Comparison of ENCODE assay signal across 24 mouse cellular contexts in the genomic region with DNA sequence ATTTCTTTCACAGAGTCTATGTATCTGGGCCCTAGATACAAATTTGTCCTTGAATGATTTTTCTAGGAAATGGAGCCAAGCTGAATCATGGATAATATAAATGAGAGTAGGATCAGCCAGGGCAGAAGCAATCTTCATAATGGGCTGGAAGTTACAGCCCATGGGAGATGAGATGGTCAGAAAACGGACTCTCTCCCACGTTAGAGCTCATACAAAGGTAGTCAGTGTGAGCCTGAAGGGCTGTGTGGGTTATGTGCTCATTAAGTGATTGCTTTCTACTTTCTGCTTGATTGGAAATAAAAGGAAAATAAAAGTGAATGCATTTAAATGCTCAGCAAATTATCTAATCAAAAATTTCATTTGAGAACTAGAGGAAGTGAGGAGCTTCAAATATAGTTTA.
A peak's percentile ranks its signal among the peaks of the same experiment; 100 is the strongest.
DNase-seq lines count a peak whose midpoint lies in the region; ATAC-seq lines count a peak whose summit lies in the region.
"Had no signal": no experiment of that assay in that cellular context is flagged by ENCODE, and none has a peak within 500 bp of the region (broad histone marks: within the 10 kb centered on the region; RNA-seq: fewer than 3 reads in every experiment).

No protein-coding gene starts in this region.

- no peak overlapping the region for H3K4me2 ChIP-seq in embryonic facial prominence, embryonic 14.5 days (ENCODE audit: low read depth, low read length)
- no peak overlapping the region for H3K4me2 ChIP-seq in forebrain, embryonic 12.5 days
- H3K4me2 ChIP-seq in forebrain, embryonic 14.5 days (ENCODE audit: low read length), result no peak overlapping the region
- no peak overlapping the region for H3K4me2 ChIP-seq in forebrain, embryonic 15.5 days (replicated peaks)
- H3K4me2 ChIP-seq: embryonic facial prominence, embryonic 12.5 days; embryonic facial prominence, embryonic 15.5 days had no signal

- H3K9ac ChIP-seq in embryonic facial prominence, embryonic 14.5 days (ENCODE audit: low read depth, low read length), result no peak overlapping the region
- no peak overlapping the region for H3K9ac ChIP-seq in forebrain, embryonic 12.5 days
- no peak overlapping the region for H3K9ac ChIP-seq in forebrain, embryonic 14.5 days (ENCODE audit: low read length)
- no peak overlapping the region for H3K9ac ChIP-seq in forebrain, embryonic 15.5 days (replicated peaks)
- H3K9ac ChIP-seq: embryonic facial prominence, embryonic 12.5 days; embryonic facial prominence, embryonic 15.5 days had no signal

- H3K36me3 ChIP-seq in embryonic facial prominence, embryonic 14.5 days (ENCODE audit: control insufficient read depth, insufficient read depth, low read length), result no peaks in the 10 kb centered on the region
- H3K36me3 ChIP-seq in embryonic facial prominence, embryonic 10.5 days (replicated peaks), result no peaks in the 10 kb centered on the region
- no peaks in the 10 kb centered on the region for H3K36me3 ChIP-seq in forebrain, embryonic 12.5 days (replicated peaks)
- H3K36me3 ChIP-seq in forebrain, embryonic 10.5 days (replicated peaks), result no peaks in the 10 kb centered on the region
- no peaks in the 10 kb centered on the region for H3K36me3 ChIP-seq in forebrain, embryonic 14.5 days (ENCODE audit: control insufficient read depth, insufficient read depth, low read length)
- no peaks in the 10 kb centered on the region for H3K36me3 ChIP-seq in forebrain, embryonic 15.5 days
- H3K36me3 ChIP-seq: embryonic facial prominence, embryonic 12.5 days; embryonic facial prominence, embryonic 15.5 days; G1E had no signal

- H3K4me3 ChIP-seq in embryonic facial prominence, embryonic 14.5 days (ENCODE audit: low read depth, low read length), result no peak overlapping the region
- H3K4me3 ChIP-seq in embryonic facial prominence, embryonic 10.5 days, result no peak overlapping the region
- H3K4me3 ChIP-seq in forebrain, embryonic 12.5 days (replicated peaks), result no peak overlapping the region
- H3K4me3 ChIP-seq in forebrain, embryonic 10.5 days, result no peak overlapping the region
- H3K4me3 ChIP-seq in forebrain, embryonic 14.5 days (ENCODE audit: low read depth, low read length), result no peak overlapping the region
- H3K4me3 ChIP-seq in forebrain, embryonic 15.5 days, result no peak overlapping the region
- H3K4me3 ChIP-seq: embryonic facial prominence, embryonic 12.5 days; embryonic facial prominence, embryonic 15.5 days; erythroblast, embryonic 14.5 days; gastrocnemius, adult 2 months had no signal

- DNase-seq in embryonic facial prominence, embryonic 14.5 days (ENCODE audit: low spot score), result peak; percentile 0
- no peak for DNase-seq in embryonic facial prominence, embryonic 10.5 days (ENCODE audit: low spot score)
- DNase-seq in forebrain, embryonic 10.5 days (ENCODE audit: extremely low spot score, low spot score), result no peak
- DNase-seq in forebrain, embryonic 14.5 days (ENCODE audit: low spot score), result peak; percentile 9
- peak; percentile 49 for DNase-seq in Muller cell, postnatal 12 days (ENCODE audit: inconsistent ontology term)
- DNase-seq in layer of hippocampus, adult 11-12 months (ENCODE audit: low spot score), result no peak
- DNase-seq: adrenal gland, adult 2 months; adrenal gland, postnatal 10 days; adrenal gland, postnatal 25 days; B cell, adult 2 months; cerebellum, adult 11-12 months; cerebellum, adult 2 months; cerebellum, adult 9-10 months; cerebellum, postnatal 10 days; cerebellum, postnatal 25 days; gastrocnemius, adult 2 months had no signal

- H3K4me1 ChIP-seq in embryonic facial prominence, embryonic 14.5 days (ENCODE audit: control insufficient read depth, insufficient read depth, low read length), result no peaks in the 10 kb centered on the region
- H3K4me1 ChIP-seq in embryonic facial prominence, embryonic 10.5 days, result no peaks in the 10 kb centered on the region
- no peaks in the 10 kb centered on the region for H3K4me1 ChIP-seq in forebrain, embryonic 12.5 days
- H3K4me1 ChIP-seq in forebrain, embryonic 10.5 days, result peaks cover 9% of the 10 kb centered on the region; the same call in 1 of the 2 replicates
- no peaks in the 10 kb centered on the region for H3K4me1 ChIP-seq in forebrain, embryonic 14.5 days (ENCODE audit: control insufficient read depth, insufficient read depth, low read length)
- H3K4me1 ChIP-seq in forebrain, embryonic 15.5 days, result peaks cover 5% of the 10 kb centered on the region; the same call in 1 of the 2 replicates
- H3K4me1 ChIP-seq: embryonic facial prominence, embryonic 12.5 days; embryonic facial prominence, embryonic 15.5 days had no signal

- no peaks in the 10 kb centered on the region for H3K9me3 ChIP-seq in embryonic facial prominence, embryonic 14.5 days (ENCODE audit: control insufficient read depth, low read length)
- no peaks in the 10 kb centered on the region for H3K9me3 ChIP-seq in embryonic facial prominence, embryonic 10.5 days
- H3K9me3 ChIP-seq in forebrain, embryonic 12.5 days, result no peaks in the 10 kb centered on the region
- H3K9me3 ChIP-seq in forebrain, embryonic 10.5 days, result no peaks in the 10 kb centered on the region
- H3K9me3 ChIP-seq in forebrain, embryonic 14.5 days (replicated peaks; ENCODE audit: control insufficient read depth, low read length), result no peaks in the 10 kb centered on the region
- H3K9me3 ChIP-seq in forebrain, embryonic 15.5 days, result no peaks in the 10 kb centered on the region
- H3K9me3 ChIP-seq: embryonic facial prominence, embryonic 12.5 days; embryonic facial prominence, embryonic 15.5 days; G1E had no signal

- WGBS in embryonic facial prominence, embryonic 14.5 days, result 62% methylated on average over 2 of the region's 2 CpGs
- WGBS in embryonic facial prominence, embryonic 10.5 days, result 74% methylated on average over 2 of the region's 2 CpGs
- WGBS in forebrain, embryonic 12.5 days, result 23% methylated on average over 2 of the region's 2 CpGs
- whole genome bisulfite sequencing in forebrain, embryonic 10.5 days, result 53% methylated on average over 2 of the region's 2 CpGs
- 13% methylated on average over 2 of the region's 2 CpGs for WGBS in forebrain, embryonic 14.5 days
- 15% methylated on average over 2 of the region's 2 CpGs for WGBS in forebrain, embryonic 15.5 days

- H3K27ac ChIP-seq in embryonic facial prominence, embryonic 14.5 days (replicated peaks; ENCODE audit: low read depth, low read length), result no peak overlapping the region
- H3K27ac ChIP-seq in embryonic facial prominence, embryonic 10.5 days (replicated peaks), result no peak overlapping the region
- no peak overlapping the region for H3K27ac ChIP-seq in forebrain, embryonic 12.5 days
- no peak overlapping the region for H3K27ac ChIP-seq in forebrain, embryonic 10.5 days
- no peak overlapping the region for H3K27ac ChIP-seq in forebrain, embryonic 14.5 days (ENCODE audit: low read depth, low read length)
- H3K27ac ChIP-seq in forebrain, embryonic 15.5 days (replicated peaks), result no peak overlapping the region
- H3K27ac ChIP-seq: embryonic facial prominence, embryonic 12.5 days; embryonic facial prominence, embryonic 15.5 days; gastrocnemius, adult 2 months had no signal

- ATAC-seq in embryonic facial prominence, embryonic 14.5 days (ENCODE audit: low read depth), result no peak
- ATAC-seq in forebrain, embryonic 12.5 days (ENCODE audit: low FRiP score), result peak; percentile 49; the same call in 1 of the 2 replicates
- ATAC-seq in forebrain, embryonic 14.5 days, result peak; percentile 40; the same call in 1 of the 2 replicates
- ATAC-seq in forebrain, embryonic 15.5 days (replicated peaks), result no peak; the same call in 1 of the 2 replicates
- ATAC-seq: CD4-positive, CD25-positive, alpha-beta regulatory T cell, adult 4 months had no signal

- no peaks in the 10 kb centered on the region for H3K27me3 ChIP-seq in embryonic facial prominence, embryonic 14.5 days (replicated peaks; ENCODE audit: control insufficient read depth, insufficient read depth, low read length)
- H3K27me3 ChIP-seq in embryonic facial prominence, embryonic 10.5 days (replicated peaks; ENCODE audit: low read depth, poor library complexity, severe bottlenecking), result no peaks in the 10 kb centered on the region
- no peaks in the 10 kb centered on the region for H3K27me3 ChIP-seq in forebrain, embryonic 12.5 days
- no peaks in the 10 kb centered on the region for H3K27me3 ChIP-seq in forebrain, embryonic 10.5 days (ENCODE audit: poor library complexity, severe bottlenecking)
- no peaks in the 10 kb centered on the region for H3K27me3 ChIP-seq in forebrain, embryonic 14.5 days (replicated peaks; ENCODE audit: control insufficient read depth, insufficient read depth, low read length)
- no peaks in the 10 kb centered on the region for H3K27me3 ChIP-seq in forebrain, embryonic 15.5 days
- H3K27me3 ChIP-seq: CH12.LX; embryonic facial prominence, embryonic 12.5 days; embryonic facial prominence, embryonic 15.5 days had no signal

Comparison
In these comparisons a context has a peak if more than half of its experiments do, and no peak if none do; other contexts are left out.
1. ATAC-seq: peak in forebrain, embryonic 12.5 days (single experiment) and forebrain, embryonic 14.5 days (single experiment); none in embryonic facial prominence, embryonic 14.5 days (single experiment) and forebrain, embryonic 15.5 days (single experiment).
2. DNase-seq: peak in embryonic facial prominence, embryonic 14.5 days (single experiment), forebrain, embryonic 14.5 days (single experiment) and Muller cell, postnatal 12 days (single experiment); none in embryonic facial prominence, embryonic 10.5 days (single experiment), forebrain, embryonic 10.5 days (single experiment) and layer of hippocampus, adult 11-12 months (single experiment).